Mouse (Mus musculus) urinary bladder, adult 2 months (tissue): ENCODE data around the gene Ltb4r1. TPM values are rescaled to one million over a fixed set of nuclear protein-coding genes. Genes with fewer than 3 reads are reported as not detected.

Source experiments
- DNase-seq: peaks from one replicate; pipeline ENCODE4 v3.0.0; 2022; ENCODE audit warnings: low spot score
- polyA plus RNA-seq: library from polyadenylated mRNA; depleted of rRNA; stranded (reverse); fragments of >200 nt; gene quantifications from 2 replicates; pipeline ENCODE4 v1.2.3, GENCODE M21; 2012

Ltb4r1 gene
- polyA plus RNA-seq, 1 experiment, result 1.6 TPM

DNA sequence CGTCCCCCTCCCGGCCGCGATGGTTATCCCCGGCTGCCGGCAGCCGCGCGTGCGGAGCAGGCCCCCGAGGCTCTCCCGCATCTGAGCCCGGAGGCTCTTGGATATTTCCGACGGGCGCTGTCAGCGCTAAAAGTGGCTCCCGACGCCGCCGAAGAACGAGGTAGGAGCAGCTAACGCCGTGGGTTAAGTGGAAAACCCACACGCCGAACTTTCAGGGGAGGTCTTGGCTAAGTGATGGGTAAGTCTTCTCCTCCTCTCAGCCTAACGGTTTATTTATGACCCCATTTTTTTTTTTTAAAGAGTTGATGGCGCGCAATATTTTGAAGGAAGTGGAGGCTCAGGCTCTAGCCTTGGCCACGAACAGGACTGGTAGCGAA, 19.9 kb upstream of the Ltb4r1 start:
- no peak for DNase-seq

DNA sequence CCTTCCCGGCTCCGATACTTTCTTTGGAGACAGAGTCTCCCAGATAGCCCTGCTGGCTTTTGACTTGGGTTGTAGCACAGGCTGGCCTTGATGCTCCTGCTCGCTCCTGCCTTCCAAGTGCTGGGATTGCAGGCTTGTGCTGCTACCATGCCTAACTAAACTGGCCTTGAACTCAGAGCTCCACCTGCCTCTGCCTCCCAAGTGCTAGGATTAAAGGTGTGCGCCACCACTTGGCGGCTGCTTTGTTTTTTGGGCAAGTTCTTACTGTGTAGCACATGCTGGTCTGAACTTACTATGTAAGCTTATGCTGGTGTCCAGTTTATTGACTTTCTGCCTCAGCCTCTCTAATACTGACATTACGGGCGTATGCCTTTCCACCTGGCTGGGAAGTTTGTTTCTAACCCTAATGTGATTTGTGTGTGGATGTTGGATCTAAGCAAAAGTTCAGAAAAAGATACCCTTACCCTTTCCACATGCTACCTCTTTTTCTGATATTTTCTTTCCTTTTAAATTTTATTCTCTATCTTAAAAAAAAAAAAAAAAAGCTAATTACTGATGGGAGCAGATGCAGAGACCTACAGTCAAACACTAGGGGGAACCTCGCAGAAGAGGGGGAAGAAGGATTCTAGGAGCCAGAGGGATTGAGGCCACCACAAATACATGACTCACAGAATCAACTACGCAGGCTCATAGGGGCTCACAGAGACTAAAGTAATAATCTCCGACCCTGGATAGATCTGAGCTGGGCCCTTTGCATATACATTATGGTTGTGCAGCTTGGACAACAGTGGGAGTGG, 18.5 kb upstream of the Ltb4r1 start:
- no peak for DNase-seq

DNA sequence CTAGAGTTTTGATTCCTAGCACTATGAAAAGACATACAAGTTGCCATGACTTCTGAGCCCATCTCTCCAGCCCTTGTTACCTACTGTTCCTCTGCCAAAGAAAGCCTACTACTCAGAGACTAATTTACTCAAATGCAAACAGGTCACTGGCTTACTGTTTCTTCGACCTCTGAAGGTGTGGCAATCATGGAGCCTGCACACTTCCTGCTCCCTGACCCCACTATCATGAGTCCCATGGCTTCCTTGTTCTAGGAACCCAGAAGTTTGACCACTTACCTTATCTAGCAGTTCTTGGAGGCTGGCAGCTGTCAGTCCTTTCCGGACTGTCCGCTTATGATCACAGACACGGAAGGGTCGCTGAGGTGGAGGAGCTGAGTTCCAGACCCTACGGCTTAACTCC, 8.2 kb upstream of the Ltb4r1 start:
- DNase-seq, result no peak

DNA sequence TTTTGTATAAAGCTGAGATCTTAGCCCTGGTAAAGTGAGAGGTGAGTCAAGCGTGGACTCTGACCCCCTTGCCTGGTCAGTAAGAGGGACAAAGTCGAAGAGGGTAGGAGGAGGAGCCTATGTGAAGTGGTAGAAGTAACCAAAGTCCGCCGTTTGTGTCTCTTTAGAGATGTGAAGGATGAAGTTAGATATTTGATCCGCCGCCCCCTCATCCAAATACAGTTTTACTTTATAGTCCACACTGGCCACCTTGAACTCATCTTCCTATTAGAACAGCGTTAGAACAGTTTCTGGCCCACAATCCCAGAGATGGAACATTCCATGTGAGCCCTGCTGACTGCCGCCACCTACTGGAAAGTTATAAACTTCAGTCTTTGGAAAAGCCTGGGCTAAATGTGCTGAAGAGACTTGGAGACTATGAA, 7.4 kb upstream of the Ltb4r1 start, which contains the start of gene Cideb:
Gene Cideb, minus strand, starts transcription at position 96 of the 422 bp plus-strand sequence.
- DNase-seq, result no peak

DNA sequence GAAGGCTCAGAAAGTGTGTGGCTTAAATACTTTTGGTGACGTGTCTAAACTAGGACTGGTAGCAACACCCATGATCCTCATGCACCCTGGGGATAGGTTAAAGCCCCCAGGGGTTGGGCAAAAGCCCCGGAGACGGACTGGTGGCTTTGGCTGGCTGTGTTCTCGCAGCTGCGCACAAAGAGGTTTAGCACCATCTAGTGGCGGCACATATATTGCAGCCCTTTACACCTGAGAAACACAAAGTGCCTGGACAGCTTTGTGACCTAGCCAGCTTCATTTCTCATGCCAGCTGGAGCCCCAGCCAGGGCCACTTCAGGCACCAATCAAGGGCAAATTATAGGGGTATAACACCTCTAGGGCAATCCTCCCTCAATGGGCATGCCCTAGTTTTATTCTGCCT, 5.6 kb upstream of the Ltb4r1 start:
- peak; percentile 60 for DNase-seq

DNA sequence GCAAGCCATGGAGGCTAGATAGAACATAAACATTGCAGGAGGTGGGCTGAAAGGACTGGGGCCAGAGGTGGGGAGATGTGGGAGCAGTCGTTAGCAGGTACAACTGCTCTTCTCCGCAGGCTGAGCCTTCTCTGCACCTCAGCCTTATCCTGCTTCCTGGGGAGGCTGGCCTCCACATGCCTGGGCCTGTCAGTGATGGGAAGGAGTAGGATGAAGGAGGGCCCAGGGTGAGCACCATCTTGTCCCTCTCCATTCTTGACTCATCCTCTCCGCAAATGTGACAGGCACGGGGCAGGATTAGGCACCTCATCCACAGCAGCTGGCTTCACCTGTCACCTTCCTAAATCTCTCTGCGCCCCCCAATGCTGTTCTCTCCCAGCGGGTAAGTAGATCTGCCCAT, 4.6 kb upstream of the Ltb4r1 start, which contains the start of gene Ltb4r2:
Gene Ltb4r2, plus strand, starts transcription at position 266 of the 400 bp plus-strand sequence.
- DNase-seq, result no peak

DNA sequence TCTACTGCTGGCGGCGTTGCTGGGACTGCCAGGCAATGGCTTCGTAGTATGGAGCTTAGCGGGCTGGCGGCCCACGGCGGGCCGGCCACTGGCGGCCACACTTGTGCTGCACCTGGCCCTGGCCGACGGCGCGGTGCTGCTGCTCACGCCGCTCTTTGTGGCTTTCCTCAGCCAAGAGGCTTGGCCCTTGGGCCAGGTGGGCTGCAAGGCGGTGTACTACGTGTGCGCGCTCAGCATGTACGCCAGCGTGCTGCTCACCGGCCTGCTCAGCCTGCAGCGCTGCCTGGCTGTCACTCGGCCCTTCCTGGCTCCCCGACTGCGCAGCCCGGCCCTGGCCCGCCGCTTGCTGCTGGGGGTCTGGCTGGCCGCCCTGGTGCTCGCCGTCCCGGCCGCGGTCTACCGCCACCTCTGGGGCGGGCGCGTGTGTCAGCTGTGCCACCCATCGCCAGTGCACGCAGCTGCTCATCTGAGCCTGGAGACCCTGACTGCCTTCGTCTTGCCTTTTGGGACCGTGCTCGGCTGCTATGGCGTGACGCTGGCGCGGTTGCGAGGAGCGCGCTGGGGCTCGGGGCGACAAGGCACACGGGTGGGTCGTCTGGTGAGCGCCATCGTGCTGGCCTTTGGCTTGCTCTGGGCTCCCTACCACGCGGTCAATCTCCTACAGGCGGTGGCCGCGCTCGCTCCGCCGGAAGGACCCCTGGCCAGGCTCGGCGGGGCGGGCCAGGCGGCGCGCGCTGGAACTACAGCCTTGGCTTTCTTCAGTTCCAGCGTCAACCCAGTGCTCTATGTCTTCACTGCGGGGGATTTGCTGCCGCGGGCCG, 3.6 kb upstream of the Ltb4r1 start:
- no peak for DNase-seq

DNA sequence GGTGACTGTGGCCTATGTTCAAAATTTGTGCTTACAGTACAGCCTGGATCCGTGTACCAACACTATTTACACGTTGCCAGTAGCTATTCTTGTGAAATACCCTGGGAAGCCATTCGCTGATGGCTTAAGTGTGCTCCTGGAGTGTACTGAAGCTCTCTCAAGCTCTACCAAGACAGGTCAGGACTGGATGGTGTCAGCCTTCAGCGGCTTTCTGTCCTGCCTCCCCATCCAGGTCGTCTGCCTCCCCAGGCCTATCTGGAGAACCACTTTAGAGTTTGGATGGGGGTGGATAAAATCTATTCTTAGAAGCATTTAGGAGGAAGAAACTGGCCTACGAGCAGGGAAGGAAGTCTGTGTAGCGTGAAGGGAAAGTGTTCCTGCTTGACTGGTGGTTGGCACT, 2.6 kb upstream of the Ltb4r1 start:
- DNase-seq, result no peak

DNA sequence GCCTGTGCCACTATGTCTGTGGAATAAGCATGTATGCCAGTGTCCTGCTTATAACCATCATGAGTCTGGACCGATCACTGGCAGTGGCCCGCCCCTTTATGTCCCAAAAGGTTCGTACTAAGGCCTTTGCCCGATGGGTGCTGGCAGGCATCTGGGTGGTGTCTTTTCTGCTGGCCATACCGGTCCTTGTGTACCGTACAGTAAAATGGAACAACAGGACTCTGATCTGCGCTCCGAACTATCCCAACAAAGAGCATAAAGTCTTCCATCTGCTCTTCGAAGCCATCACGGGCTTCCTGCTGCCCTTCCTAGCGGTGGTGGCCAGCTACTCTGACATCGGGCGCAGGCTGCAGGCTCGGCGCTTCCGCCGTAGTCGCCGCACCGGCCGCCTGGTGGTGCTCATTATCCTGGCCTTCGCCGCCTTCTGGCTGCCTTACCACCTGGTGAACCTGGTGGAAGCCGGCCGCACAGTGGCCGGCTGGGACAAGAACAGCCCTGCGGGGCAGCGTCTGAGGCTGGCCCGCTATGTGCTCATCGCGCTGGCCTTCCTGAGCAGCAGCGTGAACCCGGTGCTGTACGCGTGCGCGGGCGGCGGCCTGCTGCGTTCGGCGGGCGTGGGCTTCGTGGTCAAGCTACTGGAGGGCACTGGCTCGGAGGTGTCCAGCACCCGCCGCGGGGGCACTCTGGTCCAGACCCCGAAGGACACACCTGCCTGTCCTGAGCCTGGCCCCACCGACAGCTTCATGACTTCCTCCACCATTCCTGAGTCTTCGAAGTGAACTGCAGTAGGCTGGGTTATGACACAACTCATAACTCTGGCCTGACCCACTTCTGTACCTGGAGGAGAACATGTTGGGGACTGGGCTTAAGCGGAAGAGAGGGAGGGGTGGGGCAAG, 2.0 kb downstream of the Ltb4r1 start:
- DNase-seq, result peak; percentile 49

DNA sequence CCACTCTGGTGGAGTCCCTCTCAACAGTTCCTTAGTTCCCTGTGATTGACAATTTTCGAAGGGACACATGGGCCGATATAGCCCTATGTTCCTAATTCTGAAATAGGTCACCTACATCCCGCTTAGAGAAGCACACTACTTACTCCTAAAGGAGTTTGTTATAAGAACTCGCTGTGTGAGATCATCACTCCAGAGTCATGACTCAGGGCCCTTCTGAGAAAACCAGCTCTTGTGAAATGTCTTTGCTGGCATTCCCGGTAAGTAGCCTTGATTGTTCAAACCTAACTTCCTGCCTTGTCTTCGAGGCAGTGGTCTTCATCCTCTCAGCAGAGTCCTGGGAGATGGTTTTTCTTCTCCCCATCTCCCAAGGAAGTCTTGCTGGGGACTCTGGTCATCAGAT, 2.8 kb downstream of the Ltb4r1 start:
- DNase-seq, result no peak

DNA sequence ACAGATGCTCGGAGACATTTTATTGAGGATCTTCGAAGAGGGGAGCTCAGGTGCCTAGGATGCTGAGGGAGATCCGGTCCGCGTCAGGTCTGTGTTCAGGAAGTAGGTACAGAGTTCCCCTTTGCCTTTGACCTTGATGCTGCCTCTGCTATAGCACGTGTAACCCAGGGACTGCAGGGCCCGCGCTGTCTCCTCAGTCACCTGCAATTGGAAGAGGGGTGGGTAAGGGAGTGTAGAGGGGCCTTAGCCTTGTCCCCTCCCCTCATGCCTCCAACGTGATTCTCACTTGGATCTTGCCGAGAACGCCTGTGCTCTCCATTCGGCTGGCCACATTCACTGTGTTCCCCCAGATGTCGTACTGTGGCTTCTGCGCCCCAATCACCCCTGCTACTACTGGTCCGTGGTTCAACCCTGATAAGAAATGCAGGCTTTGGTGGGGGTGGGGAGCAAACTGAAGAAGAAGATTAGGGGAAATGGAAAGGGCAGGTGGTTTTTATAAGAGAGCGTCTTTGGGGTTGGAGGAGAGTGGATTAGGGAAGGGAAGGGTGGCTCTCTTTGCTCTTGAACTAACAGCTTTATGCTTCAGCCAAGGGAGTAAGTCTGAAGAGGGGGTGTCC, 3.4 kb downstream of the Ltb4r1 start:
- no peak for DNase-seq

DNA sequence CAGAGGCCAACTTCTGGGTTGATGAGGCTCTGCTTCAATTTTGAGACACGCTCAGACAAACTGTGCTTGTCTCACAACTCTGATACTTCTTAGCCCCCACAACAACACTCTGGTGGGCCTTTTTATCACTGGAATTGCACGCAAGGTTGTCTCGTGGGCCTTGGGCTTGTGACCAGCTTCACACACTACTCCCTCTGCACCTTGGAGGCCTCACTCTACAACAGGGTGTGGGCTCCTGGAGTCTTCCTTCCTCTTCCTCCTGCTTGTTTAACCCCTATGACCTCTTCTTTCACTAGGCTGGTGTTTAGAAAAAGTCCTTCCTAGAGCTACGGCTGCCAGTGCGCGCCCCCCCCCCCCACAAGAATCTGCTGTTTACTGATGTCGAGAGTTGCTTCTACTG, 10.9 kb downstream of the Ltb4r1 start:
- no peak for DNase-seq

DNA sequence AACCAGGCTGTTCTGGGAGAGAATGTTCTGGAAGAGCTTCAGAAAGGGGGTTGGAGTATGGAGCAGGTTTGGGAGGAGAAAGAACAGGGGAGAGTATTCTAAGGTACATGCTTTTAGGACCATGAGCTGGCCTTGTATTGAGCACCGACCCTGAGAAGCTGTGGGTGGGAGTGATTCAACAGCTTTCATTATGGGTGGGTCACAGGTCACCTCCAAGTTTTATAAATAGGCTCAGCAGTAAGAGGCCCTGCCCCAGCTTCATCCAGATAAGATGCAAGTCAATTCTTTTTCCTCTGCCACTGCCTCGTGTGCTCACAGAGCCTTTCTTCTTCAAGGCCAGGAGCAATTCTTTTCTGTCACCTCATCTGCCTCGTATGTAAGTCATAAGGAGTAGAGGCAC, 11.4 kb downstream of the Ltb4r1 start:
- DNase-seq, result peak; percentile 6

DNA sequence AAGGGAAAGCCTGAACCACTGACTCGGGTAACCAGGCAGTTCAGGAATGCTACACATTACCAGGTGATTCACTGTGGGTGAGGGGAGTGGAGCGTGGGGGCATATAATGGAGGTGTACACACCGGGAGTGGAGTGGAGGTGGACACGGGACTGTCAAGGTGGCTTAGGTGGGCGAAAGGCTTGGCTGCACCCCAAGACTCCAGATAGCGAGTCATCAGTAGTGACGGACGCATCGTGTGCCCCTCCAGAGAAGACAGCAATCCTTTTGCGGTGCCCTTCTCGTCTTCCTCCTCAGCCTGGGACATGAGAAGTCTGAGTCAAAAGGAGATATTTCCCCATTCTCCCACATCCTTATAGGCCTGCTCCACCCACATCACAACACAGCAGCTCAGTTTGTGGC, 12.0 kb downstream of the Ltb4r1 start:
- DNase-seq, result no peak

DNA sequence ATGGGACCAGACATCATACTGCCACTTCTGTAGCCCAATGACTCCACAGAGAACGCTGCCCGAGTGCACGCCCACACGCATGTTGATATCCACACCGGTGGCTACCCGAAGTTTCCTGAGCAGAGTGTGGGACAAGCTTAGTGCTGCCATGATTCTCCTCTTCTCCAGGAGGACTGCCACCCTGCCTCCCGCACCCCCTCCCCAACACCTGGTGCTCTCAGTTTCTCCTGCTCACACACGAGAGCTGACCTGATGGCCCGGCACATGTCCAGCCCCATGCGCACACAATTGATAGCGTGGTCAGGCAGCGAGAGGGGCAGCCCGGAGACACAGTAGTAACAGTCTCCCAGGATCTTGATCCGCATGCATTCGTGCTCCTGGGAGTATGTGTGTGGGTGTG, 12.9 kb downstream of the Ltb4r1 start:
- no peak for DNase-seq

DNA sequence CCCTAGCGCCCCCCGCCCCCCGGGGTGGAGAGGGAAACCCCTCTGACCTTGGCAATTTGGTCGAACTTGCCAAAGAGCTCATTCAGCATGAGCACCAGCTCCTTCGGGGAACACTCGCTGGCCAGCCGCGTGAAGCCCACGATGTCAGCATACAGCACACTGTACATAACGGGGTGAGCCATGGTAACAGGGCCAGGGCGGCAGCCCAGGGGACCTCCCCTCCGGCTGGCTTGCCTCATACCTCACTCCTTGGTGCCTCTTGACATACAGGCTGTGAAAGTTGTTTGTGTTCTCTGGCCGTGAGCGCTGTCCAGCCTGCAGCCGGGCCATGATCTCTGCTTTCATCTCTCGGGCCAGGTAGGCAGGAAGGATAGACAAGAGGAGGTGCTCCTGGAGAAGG, 13.9 kb downstream of the Ltb4r1 start:
- no peak for DNase-seq

DNA sequence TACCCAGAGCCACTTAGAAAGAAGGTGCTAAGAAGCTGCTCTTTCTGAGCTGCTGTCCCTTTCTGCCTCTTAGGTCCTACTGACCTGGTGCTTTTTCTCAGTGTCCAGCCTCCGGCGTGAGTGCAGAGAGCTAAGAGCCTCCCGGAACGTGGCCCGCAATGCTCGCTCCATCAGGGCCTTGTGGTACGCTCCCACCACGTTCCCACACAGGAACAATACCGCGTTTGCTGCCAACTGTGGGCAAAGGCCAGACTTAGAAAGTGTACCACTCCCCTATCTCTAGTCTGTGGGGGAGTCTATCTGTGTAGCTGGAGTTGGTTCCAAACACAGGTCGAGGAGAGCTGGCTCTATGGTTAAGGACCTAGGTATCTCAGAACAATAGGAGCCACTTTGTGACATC, 15.0 kb downstream of the Ltb4r1 start:
- DNase-seq, result no peak

DNA sequence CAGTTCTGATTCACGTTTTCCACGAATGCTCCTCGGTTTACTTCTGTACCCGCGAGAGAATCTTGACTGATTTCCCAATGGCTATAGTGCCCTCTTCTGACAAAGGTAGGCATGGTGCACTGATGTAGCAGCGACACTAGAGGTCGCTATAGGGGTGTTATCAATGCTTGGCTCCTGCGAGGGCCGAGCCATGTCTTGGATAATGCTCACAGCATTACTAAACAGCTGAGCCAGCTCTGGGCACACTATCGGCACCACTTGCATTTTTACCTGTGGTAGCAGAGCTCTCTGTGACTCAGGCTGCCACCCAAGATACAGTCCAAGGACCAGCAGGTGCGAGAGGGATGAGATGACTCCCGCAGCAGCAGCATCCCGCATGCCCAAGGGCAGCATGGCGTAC, 15.5 kb downstream of the Ltb4r1 start:
- DNase-seq, result no peak

DNA sequence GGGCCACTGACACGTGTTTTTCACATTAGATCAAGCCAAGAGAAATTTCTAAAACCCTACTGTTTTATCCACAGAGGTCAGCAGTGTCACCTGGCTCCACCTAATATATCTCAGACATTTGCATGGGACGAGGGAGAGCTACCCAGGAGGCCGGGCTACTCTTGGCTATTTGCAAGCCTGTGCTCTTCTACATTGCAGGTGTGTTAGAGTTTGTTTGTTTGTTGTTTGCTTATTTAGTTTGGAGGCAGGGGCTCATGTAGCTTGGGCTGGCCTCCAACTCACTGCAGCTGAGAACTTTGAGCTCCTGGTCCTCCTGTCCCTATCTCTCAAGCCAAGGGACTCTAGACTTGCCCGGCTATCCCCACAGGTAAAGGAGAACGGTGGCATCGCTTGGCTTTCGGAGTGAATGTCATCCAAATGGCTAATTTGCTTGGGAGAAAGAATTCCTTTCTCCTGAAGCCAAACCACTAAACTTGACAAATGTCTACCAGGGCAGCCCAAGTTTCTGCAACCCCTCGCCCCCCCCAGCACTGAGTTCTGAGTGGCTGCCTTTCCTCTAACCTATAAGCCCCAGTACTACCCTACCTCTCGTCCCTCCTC, 16.7 kb downstream of the Ltb4r1 start:
- DNase-seq, result no peak

DNA sequence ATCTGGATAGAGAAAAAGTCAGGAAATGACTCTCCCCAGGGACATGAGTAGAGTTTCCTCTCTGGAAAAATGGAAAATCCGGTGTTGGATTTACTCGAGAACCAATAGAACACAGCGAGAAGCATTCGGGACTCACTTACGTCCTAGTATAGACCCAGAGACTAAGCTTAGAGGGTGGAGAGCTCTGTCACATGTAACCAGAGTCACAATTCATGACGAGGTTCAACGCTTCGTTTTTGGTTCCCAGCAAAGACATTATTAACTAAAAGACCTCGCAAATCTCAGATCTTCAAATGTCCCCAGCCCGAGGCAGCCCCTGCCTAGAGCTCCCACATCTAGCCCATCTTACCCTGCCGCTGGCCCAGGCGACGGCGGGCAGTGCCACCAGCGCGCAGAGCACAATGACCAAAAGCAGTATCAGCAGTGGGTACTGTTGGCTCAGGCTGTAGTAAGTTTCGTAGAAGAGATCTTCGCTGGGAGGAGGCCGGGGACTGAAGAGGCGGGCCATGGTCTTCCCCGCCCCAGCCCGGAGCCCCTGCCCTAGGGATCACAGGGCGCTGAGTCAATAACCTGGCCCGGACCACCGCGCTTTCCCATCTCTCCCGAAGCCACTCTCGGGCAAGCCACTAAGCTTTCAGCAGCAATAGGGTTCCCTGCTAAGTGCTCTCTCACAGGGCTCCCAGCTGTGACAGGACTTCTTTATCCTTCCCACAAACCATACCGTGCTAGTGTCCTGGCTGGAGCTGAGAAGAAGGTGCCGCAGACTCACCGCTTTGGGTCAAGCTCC, 17.6 kb downstream of the Ltb4r1 start:
- no peak for DNase-seq

DNA sequence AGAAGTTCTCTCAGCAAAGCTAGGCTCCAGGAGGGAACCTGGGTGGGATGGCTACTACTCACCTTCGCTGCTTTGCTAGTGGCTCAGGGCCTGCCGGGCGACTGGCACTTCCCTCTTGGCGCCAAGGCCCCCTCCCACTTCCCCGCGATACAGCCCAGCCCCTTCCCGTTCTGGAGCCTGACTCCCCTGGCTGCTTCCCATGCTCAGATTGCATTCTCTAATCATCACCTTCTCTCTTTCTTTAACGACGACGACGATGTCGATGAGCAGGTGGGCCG, 18.1 kb downstream of the Ltb4r1 start, which contains the start of gene Adcy4:
Gene Adcy4, minus strand, starts transcription at position 138 of the 278 bp plus-strand sequence.
- DNase-seq, result no peak
